Mouse (Mus musculus) midbrain, embryonic 16.5 days (tissue): ENCODE data around the gene Ccl17. TPM values are rescaled to one million over a fixed set of nuclear protein-coding genes. Genes with fewer than 3 reads are reported as not detected.

Source experiments
- ATAC-seq: fragments of 200-750 bp; cut with Nextera tagmentation; 2 replicates; pipeline ENCODE4 v1.8.0; 2017; ENCODE audit warnings: moderate TSS enrichment
- H3K27ac ChIP-seq: fragments of 300-500 bp; sonication (generic); 2 replicates; pipeline ENCODE4 v1.5.1; 2014; ENCODE audit warnings: mild to moderate bottlenecking, low read length, mixed read lengths
- H3K27me3 ChIP-seq: fragments of 300-500 bp; sonication (generic); 2 replicates; pipeline ENCODE4 v1.6.1; 2014; ENCODE audit warnings: low read depth, low read length, mixed read lengths; ENCODE audit not compliant: control insufficient read depth, insufficient read depth
- H3K36me3 ChIP-seq: fragments of 300-500 bp; sonication (generic); 2 replicates; pipeline ENCODE4 v1.6.1; 2014; ENCODE audit warnings: mild to moderate bottlenecking, low read length, moderate library complexity, mixed read lengths; ENCODE audit not compliant: control insufficient read depth, insufficient read depth
- H3K4me1 ChIP-seq: fragments of 300-500 bp; sonication (generic); 2 replicates; pipeline ENCODE4 v1.6.1; 2014; ENCODE audit warnings: mild to moderate bottlenecking, low read length, mixed read lengths; ENCODE audit not compliant: control insufficient read depth, insufficient read depth
- H3K4me2 ChIP-seq: fragments of 300-500 bp; sonication (generic); 2 replicates; pipeline ENCODE4 v1.6.1; 2014; ENCODE audit warnings: mild to moderate bottlenecking, low read length, mixed read lengths
- H3K4me3 ChIP-seq: fragments of 300-500 bp; sonication (generic); 2 replicates; pipeline ENCODE4 v1.5.1; 2014; ENCODE audit warnings: low read depth, mild to moderate bottlenecking, low read length, moderate library complexity, mixed read lengths
- H3K9ac ChIP-seq: fragments of 300-500 bp; sonication (generic); 2 replicates; pipeline ENCODE4 v1.6.1; 2014; ENCODE audit warnings: low read depth, low read length, mixed read lengths
- H3K9me3 ChIP-seq: fragments of 300-500 bp; sonication (generic); replicated peaks from 2 replicates; pipeline ENCODE4 v1.6.1; 2014; ENCODE audit warnings: mild to moderate bottlenecking, low read length, mixed read lengths; ENCODE audit not compliant: control insufficient read depth, poor library complexity, severe bottlenecking
- WGBS: fragments of 180-500 bp; shearing (Covaris S2); extraction: QIAGEN DNeasy Blood & Tissue Kit; methylation state at CpG from one replicate; pipeline ENCODE4 v1.1.7; 2014; 5-methylcytosine and 5-hydroxymethylcytosine counted together
- polyA plus RNA-seq: library from polyadenylated mRNA; unstranded; fragments of >200 nt; fragmentation: Nextera tagmentation; extraction: Ambion mirVana; gene quantifications from 2 replicates; pipeline ENCODE4 v1.2.1, GENCODE M21; 2015

Gene Ccl17
- polyA plus RNA-seq, 1 experiment from 2014 or later = 0.40 TPM

- no peaks in the 10 kb centered on the region for H3K27me3 ChIP-seq
- H3K27ac ChIP-seq = no peak overlapping the region
- peaks cover 13% of the 10 kb centered on the region for H3K4me1 ChIP-seq
- H3K4me2 ChIP-seq = no peak overlapping the region
- no peak for ATAC-seq
- 71% methylated on average over 5 of the region's 5 CpGs for WGBS
- no peaks in the 10 kb centered on the region for H3K36me3 ChIP-seq
- no peak overlapping the region for H3K4me3 ChIP-seq
- no peaks in the 10 kb centered on the region for H3K9me3 ChIP-seq
- H3K9ac ChIP-seq = no peak overlapping the region
Measured at GRCm38 (mm10) chr8:94778473-94778872, 31.8 kb upstream of the Ccl17 start.

DNA sequence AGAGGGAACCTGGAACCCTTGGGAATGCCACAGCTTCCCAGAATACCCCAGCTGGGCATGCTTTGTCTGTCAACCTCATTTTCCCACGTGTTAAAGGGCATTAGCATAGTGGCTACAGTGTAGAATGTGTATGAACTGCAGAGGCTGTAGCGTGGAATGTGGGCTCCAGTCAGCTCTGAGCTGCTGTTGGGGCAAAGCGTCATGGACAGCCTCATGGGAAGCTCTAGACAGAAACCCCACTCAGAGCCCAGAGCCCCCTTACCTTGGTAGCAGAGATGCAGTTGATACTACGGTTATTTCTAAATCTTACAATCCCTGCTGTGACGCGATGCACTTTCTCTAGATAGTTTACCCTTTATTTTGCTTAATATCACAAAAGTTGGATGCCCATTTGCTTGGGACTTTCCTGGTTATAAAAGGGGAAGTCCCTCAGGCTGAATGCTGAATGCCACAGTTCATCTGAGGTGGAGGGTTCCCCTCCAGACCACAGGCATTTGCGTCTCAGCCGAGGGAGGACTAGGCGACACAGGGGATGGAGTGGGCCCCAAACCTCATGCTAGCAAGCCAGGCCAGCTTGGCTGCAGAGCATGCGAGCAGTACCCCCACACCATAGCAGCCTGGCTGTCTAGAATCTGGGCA, 31.2 kb upstream of the Ccl17 start:
- Histone ChIP-seq H3K4me3 (no peak overlapping the region), H3K9me3 (no peaks in the 10 kb centered on the region), H3K36me3 (no peaks in the 10 kb centered on the region), H3K27ac (no peak overlapping the region), H3K4me2 (no peak overlapping the region), H3K27me3 (no peaks in the 10 kb centered on the region), H3K4me1 (peaks cover 8% of the 10 kb centered on the region), H3K9ac (0 out of 2 replicates have a peak overlapping the region, but pooled peaks have one; percentile 17)
- ATAC-seq = no peak
- 73% methylated on average over 10 of the region's 10 CpGs for WGBS

DNA sequence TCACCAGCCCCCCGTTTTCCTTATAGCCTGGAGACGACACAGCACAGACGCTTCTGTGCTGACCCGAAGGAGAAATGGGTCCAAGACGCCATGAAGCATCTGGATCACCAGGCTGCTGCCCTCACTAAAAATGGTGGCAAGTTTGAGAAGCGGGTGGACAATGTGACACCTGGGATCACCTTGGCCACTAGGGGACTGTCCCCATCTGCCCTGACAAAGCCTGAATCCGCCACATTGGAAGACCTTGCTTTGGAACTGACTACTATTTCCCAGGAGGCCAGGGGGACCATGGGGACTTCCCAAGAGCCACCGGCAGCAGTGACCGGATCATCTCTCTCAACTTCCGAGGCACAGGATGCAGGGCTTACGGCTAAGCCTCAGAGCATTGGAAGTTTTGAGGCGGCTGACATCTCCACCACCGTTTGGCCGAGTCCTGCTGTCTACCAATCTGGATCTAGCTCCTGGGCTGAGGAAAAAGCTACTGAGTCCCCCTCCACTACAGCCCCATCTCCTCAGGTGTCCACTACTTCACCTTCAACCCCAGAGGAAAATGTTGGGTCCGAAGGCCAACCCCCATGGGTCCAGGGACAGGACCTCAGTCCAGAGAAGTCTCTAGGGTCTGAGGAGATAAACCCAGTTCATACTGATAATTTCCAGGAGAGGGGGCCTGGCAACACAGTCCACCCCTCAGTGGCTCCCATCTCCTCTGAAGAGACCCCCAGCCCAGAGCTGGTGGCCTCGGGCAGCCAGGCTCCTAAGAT, 30.5 kb upstream of the Ccl17 start:
- Histone ChIP-seq H3K4me2 (no peak overlapping the region), H3K4me1 (peaks cover 5% of the 10 kb centered on the region; the same call in 1 of the 2 replicates), H3K9me3 (no peaks in the 10 kb centered on the region), H3K36me3 (no peaks in the 10 kb centered on the region), H3K27ac (no peak overlapping the region), H3K9ac (no peak overlapping the region), H3K4me3 (no peak overlapping the region), H3K27me3 (no peaks in the 10 kb centered on the region)
- 95% methylated on average over 16 of the region's 16 CpGs for WGBS
- no peak for ATAC-seq

DNA sequence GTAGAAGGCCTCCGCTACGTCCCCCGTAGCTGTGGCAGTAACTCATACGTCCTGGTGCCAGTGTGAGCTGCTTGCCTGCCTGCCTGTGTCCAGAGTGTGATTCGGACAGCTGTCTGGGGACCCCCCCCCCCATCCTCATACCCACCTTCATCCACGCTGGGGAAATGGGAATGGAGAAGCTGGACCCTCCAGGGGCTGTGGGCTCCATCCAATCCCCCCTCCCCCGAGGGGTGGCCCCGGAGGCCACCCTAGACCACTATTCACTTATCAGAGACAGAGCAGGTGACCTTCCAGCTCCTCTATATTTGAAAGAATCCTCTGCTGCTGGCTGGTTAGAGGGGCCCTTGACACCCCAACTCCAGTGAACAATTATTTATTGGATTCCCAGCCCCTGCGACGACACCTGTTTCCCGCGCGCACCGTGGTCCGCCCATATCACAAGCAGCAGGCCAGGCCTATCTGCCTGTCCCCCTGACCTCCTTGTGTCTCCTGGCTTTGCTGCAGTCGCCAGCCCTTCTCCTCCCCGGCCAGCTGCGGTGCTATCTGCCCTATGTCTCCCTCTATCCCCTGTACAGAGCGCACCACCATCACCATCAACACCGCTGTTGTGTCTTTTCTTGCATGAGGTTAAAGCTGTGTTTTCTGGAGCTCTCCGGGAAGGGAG, 29.6 kb upstream of the Ccl17 start:
- Histone ChIP-seq H3K27ac (no peak overlapping the region), H3K4me2 (no peak overlapping the region), H3K36me3 (no peaks in the 10 kb centered on the region), H3K4me1 (peaks cover 5% of the 10 kb centered on the region; the same call in 1 of the 2 replicates), H3K9ac (no peak overlapping the region), H3K27me3 (no peaks in the 10 kb centered on the region), H3K9me3 (no peaks in the 10 kb centered on the region), H3K4me3 (no peak overlapping the region)
- 86% methylated on average over 21 of the region's 21 CpGs for WGBS
- no peak for ATAC-seq

DNA sequence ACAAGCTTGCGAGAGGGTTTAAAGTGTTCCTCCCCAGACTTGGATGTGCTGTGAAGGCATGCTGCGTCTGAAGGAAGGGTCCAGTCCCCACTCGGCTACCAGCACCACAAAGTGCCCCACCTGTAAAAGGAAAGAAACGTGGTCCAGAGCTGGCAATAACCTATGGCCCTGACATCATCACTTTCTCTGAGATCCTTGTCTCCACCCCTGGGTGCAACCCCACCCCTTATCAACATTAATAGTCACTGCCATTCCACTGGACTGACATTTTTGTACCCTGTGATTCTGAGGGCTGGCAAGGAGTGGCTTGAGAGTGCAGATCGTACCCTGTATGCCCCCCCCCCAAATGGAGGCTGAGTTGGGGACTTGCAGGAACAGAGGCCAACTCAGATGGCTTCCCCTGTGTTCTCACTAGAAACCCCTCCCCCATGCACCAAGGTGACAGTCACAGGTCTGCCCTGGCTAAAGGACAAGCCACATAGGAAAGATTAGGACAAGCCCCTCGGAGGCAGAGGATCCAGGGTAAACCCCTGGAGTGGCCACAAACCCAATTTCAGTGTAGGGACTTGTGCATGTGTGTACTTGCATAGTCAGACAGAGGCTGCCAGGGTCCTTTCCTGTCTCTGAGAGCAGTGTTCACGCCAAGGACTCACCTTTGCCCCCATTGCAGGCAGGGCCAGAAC, 29.0 kb upstream of the Ccl17 start:
- no peak overlapping the region for H3K4me2 ChIP-seq
- WGBS = 68% methylated on average over 7 of the region's 7 CpGs
- H3K27me3 ChIP-seq = no peaks in the 10 kb centered on the region
- no peak overlapping the region for H3K27ac ChIP-seq
- no peaks in the 10 kb centered on the region for H3K36me3 ChIP-seq
- ATAC-seq = no peak
- H3K9ac ChIP-seq = 0 out of 2 replicates have a peak overlapping the region, but pooled peaks have one; percentile 14
- H3K9me3 ChIP-seq = no peaks in the 10 kb centered on the region
- peaks cover 5% of the 10 kb centered on the region; the same call in 1 of the 2 replicates for H3K4me1 ChIP-seq
- H3K4me3 ChIP-seq = no peak overlapping the region

DNA sequence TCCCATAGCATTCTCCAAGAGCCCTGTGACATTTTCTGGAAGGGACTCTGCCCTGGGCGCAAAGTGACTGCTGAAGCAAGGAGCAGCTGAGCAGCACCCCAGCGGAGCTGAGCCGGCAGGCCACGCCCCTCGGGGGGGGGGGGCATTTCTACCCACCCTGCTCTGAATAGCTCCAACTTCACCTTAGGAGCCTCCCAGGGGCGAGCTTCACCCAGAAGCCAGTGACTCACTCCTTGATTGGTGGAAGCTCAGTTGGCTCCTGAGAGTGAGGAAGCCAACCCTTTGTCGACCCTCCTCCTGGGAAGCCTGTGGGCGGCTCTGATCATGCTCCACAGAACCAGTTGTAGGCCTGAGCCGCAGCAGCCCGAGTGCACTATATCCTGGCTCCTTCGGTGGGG, 28.4 kb upstream of the Ccl17 start:
- H3K4me3 ChIP-seq = no peak overlapping the region
- no peak overlapping the region for H3K27ac ChIP-seq
- WGBS = 13% methylated on average over 10 of the region's 11 CpGs
- H3K9me3 ChIP-seq = no peaks in the 10 kb centered on the region
- ATAC-seq = peak; percentile 28; the same call in 1 of the 2 replicates
- peaks cover 5% of the 10 kb centered on the region; the same call in 1 of the 2 replicates for H3K4me1 ChIP-seq
- no peaks in the 10 kb centered on the region for H3K27me3 ChIP-seq
- H3K4me2 ChIP-seq = no peak overlapping the region
- H3K36me3 ChIP-seq = no peaks in the 10 kb centered on the region
- 0 out of 2 replicates have a peak overlapping the region, but pooled peaks have one; percentile 14 for H3K9ac ChIP-seq

DNA sequence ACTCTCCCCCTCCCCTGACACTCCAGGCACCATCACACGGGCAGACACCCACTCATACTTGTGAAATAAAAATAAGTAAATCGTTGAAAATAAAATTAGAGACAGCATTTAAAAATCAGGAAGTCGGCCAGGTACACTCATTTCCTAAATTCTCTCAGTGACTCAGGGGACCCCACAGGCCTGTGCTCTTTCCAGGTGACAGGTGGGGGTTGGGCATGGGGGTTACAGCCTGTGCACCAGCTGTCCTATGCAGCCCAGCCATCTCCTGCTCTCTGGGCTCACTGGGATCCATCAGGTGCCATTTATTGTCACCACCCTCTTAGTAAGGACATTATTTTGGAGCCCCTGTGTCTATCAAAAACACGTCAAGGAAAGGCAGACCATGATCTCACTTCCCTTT, 26.4 kb upstream of the Ccl17 start:
- Histone ChIP-seq H3K4me3 (no peak overlapping the region), H3K4me1 (peaks cover 3% of the 10 kb centered on the region; the same call in 1 of the 2 replicates), H3K4me2 (no peak overlapping the region), H3K9me3 (no peaks in the 10 kb centered on the region), H3K27ac (no peak overlapping the region), H3K9ac (no peak overlapping the region), H3K36me3 (no peaks in the 10 kb centered on the region), H3K27me3 (no peaks in the 10 kb centered on the region)
- ATAC-seq = no peak
- 82% methylated on average over 4 of the region's 4 CpGs for WGBS

DNA sequence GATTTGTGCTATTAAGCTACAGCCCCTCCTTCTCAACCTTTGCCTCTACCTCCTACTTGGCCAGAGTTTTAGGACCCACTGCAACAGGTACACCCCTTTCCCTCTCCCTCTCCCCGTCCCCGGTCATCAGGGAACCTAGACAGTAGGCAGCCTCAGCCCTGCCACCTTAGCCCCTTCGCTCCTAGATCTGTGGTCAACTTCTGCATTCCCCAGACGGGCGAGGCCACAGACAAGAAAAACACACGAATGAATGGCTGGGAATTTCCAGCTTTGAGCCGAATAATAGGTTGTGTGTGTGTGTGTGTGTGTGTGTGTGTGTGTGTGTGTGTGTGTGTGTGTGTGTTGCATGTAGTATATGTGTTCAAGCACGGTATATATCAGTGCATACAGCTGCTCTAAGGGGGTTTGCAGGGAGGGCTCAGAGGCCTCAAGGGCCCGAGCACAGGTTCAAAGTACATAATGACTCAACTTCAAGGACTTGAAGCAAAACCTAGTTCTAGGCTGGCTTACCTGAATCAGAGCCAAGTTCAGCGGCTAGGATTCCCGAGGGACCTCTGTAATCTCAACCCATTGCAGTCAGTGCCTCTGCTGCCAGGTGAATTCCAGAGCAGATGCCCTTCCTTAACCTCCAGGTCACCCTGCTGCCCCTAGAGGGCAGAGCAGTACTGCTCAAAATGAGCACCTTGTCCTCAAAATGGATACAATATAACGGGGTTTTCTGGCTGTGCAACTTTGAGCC, 24.8 kb upstream of the Ccl17 start:
- Histone ChIP-seq H3K4me1 (peaks cover 3% of the 10 kb centered on the region; the same call in 1 of the 2 replicates), H3K9ac (no peak overlapping the region), H3K9me3 (no peaks in the 10 kb centered on the region), H3K4me3 (no peak overlapping the region), H3K36me3 (no peaks in the 10 kb centered on the region), H3K27me3 (no peaks in the 10 kb centered on the region), H3K27ac (no peak overlapping the region), H3K4me2 (no peak overlapping the region)
- 61% methylated on average over 12 of the region's 12 CpGs for WGBS
- ATAC-seq = no peak
